Mouse (Mus musculus) erythroblast, adult 5-6 weeks (primary cell): ENCODE data around the gene Gas2l2. TPM values are rescaled to one million over a fixed set of nuclear protein-coding genes. Genes with fewer than 3 reads are reported as not detected.

Experiments used
- ATAC-seq: replicated peaks from 2 replicates; pipeline ENCODE4 v1.8.0; 2016; ENCODE audit warnings: moderate number of reproducible peaks, mild to moderate bottlenecking, moderate TSS enrichment, inconsistent platforms; ENCODE audit not compliant: poor library complexity, low FRiP score, severe bottlenecking
- total RNA-seq, 2 experiments: library from RNA; stranded (forward) in 1 of 2; stranded (reverse) in 1 of 2; fragments of 150-400 nt in 1 of 2; fragments of 200-764, 138-1000 nt in 1 of 2; gene quantifications; 2 replicates each; pipeline versions ENCODE4 v1.2.3 to v1.2.4; 2015 to 2017; ENCODE audit warnings: low replicate concordance in 2 of 2

Gene Gas2l2
- total RNA-seq, 2 experiments from 2014 or later, result not detected

GRCm38 (mm10) chr11:83447612-83448011 lies 18.4 kb upstream of the Gas2l2 start:
- no peak for ATAC-seq

DNA sequence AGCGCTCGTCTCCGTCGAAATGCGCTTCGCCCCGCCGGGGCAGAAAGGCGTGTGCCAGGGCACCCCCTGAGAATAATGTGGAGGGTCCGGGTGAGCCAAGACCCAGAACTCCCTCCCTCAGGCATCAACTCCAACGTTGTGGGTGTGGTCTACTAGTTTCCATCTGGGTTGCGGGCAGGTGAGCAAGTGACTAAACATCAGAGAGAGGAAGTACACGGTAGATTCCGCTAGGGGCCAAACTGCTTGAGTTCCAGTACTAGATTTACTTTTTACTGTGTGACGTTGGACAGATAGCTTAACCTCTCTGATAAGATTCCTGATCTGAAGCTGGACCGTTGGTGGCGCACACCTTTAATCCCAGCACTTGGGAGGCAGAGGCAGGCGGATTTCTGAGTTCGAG lies 15.7 kb upstream of the Gas2l2 start:
- ATAC-seq, result no peak

DNA sequence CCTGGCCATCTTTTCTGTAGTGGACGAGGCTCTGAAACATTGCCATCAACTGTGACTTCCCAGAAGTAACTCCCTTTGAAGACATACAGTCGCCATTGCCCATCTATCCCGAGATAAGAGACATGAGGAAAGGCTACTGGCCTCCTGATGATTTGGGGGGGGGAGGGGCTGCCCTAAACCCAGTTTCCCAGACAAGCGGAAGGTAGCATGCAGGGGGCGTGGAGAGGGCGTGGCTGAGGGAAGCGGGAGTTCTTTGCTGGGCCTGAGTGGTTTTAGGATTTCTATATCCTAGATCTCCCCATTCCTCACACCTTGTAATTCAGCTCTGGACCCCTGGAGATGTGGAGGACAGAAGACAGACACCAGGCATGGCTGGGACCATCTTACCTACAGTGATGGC lies 14.6 kb upstream of the Gas2l2 start:
- no peak for ATAC-seq

DNA sequence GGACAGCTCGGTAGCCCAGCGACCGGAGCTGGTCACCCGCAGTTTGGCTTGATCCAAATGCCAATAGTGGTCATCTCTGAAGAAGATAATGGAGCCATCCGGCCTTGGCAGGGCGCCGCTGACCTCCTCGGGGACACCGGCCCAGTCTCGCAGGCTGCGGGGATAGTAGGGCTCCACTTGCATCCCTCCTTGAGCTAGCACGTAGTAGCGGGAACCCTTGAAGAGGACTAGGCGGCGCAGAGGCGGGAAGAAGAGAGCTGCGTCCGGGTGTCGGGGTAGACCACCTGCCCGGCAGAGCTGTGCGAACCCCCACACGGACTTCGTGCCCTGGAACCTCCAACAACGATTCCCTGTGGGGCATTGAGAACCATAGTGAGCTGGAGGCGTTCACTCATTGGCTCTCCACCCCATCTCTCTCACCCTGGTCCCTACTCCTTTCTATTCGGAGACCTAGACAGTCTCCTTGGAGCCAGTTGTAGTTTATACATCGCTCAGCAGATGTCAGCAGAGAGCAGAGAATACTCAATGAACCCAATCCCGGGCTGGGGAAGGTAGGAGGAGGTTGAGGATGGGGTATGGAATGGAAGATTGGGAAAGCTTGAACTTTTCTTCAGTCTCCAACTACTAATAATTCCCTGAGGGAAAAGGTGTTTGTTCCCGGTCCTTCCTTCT lies 13.5 kb upstream of the Gas2l2 start:
- ATAC-seq, result no peak

DNA sequence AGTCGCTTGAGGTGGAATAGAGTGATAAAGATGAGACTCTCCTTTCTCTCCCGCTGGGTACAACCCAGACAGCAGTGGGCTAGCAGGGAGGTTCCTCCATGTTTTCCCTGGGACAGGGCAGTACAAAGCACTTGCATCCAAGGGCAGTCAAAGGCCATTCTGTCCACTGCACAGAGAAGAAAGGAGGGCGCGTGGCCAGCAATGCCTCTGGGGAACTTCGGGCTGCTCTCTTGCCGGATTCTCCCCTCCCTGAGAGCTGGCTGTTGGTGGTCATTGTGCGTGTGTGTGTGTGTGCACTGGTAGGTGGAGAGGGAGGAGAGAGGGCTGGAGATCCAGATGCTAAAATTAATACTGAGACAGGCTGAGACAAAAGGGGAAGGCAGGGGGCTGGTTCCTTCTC lies 12.0 kb upstream of the Gas2l2 start:
- ATAC-seq, result no peak

DNA sequence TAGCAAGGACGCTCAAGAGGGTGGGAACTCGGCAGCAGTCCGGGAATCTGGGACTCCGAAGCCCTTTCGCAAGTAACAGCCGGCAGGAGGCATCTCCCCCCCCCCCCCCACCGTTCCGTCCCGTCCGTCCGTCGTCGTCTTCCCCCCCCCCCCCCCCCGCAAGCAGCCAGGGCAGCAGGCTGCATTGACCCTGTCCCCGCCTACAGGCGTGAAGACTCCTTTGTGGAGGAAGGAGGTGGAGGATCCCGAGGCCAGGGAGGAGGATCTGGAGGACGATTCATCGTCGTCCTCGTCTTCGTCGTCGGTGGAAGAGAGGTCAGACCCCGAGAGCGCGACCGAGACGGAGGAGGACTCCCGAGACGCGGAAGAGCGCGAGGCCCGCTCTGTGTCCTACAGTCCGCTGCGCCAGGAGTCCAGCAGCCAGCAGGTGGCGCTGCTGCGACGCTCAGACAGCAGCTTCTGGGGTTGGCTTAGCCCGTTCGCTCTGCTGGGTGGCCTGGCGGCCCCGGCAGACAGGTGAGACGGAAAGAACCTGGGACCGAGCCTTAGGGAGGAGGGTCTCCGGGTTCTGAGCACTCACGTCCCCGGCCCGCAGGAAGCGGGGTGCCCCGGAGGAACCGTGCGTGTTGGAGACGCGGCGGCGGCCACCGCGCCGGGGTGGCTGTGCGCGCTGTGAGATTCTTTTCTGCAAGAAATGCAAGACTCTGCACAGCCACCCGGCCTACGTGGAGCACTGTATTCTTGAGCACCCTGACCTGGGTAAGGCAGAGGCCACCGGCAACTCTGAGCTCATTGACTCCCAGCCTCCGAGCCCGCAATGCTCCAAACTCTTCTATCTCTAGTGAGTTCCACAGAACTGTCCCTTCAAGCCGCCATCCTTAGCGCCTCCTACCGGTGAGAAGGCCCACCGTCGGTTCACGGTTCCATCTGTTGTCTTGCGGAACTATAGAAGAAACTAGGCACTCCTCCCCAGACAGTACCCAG lies 11.1 kb upstream of the Gas2l2 start:
- ATAC-seq, result peak; percentile 92

DNA sequence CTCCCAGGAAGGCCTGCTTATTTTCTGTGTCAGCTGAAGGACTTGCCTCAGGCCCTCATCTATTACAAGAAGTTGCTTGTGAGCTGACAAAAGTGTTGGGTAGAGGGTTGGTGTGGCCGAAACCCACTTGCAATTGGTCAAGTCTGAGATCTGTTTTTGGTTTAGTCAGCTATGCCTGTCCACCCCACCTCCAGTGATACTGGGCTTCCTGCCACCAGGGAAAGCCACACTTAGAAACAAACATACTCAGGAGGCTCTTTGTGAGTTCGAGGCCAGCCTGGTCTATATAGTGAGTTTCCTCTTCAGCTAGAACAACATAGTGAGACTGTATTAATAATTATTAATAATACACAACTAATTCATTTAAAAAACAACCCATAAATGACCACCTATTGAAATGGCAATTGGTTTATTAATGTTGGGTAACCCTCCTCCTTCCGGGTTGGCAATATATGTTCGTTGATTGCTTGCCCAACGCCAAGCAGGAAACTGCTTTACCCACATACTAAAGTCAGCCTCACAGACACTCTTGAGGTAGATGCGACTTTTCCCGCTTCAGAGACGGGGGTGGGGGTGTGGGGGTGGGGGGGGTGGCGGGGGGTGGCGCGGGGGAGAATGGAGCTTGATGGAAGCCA lies 10.3 kb upstream of the Gas2l2 start:
- no peak for ATAC-seq

- no peak for ATAC-seq
Measured at GRCm38 (mm10) chr11:83437377-83437776, 8.1 kb upstream of the Gas2l2 start, which contains the start of gene 1700020L24Rik. TSS of gene 1700020L24Rik (plus strand) at chr11:83437677.

- no peak for ATAC-seq
Measured at GRCm38 (mm10) chr11:83432533-83432932, 3.3 kb upstream of the Gas2l2 start.

GRCm38 (mm10) chr11:83426964-83427363 lies 2.3 kb downstream of the Gas2l2 start:
- ATAC-seq, result no peak

DNA sequence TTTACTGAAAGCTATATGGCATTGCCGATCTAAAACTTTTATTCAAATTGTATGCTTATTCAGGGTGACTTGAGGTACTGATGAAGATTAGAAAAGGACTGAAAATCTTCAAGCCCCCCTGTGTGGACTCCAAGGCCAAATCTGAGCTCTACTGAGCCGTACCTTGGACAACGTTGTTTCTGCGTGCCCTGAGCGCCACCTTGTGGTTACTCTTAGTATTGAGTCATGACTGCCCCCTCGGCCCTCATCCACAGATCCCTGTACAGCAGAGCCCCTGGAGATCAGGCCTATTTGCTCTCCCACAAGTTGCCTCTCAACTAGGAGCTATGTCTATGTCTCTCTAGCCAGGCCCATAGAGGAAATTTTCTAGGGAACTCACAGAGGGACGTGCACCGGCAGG lies 4.6 kb downstream of the Gas2l2 start:
- peak; percentile 66 for ATAC-seq

- no peak for ATAC-seq
Measured at GRCm38 (mm10) chr11:83421305-83421704, 8.0 kb downstream of the Gas2l2 start.

- ATAC-seq, result 0 out of 2 replicates have a peak, but pooled peaks have one; percentile 29
Measured at GRCm38 (mm10) chr11:83420338-83420737, 8.9 kb downstream of the Gas2l2 start.

DNA sequence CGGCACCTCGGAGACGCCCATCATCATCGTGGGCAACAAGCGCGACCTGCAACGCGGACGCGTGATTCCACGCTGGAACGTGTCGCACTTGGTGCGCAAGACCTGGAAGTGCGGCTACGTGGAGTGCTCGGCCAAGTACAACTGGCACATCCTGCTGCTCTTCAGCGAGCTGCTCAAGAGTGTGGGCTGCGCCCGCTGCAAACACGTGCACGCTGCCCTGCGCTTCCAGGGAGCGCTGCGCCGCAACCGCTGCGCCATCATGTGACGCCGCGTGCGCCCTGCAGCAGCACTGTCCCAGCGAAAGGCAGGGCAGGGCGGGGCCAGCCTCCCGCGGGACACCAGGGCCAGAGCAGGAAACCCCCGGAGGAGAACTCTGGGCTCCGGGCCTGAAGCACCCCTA lies 10.7 kb downstream of the Gas2l2 start:
- ATAC-seq, result no peak; the same call in 1 of the 2 replicates

DNA sequence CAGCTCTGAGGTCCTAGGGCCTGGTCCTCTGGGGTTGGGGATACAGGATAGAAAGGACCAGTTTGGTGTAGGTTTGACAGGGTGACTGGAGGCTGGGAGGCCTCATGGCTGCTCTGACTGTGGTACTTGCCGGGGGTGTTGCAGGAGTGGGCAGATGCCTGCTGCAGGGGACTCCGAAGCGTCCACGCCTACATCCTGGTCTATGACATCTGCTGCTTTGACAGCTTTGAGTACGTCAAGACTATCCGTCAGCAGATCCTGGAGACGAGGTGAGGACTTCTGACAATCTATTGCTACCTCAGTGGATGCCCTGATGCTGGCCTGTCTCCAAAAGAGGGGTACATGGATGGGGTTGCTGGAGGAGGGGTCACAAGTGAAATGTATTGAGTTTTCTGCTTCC lies 11.5 kb downstream of the Gas2l2 start:
- no peak for ATAC-seq

DNA sequence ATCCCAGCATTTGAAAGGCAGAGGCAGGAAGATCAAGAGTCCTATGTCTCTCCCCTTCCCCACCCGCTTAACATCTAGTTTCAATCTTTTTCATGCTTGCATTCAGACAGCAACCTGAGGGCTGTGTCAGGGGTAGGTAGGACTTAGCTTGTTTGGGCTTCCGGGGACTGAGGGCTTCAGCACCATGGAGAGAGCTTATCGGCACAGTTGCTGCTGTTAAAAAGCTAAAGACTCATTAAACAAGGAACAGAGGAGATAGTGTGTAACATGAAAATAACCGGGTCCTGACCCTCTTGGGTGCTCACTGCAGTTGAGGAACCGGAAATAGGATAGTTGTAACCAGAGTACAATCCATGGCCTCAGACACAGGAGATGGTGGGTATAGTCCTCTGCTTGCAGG lies 12.2 kb downstream of the Gas2l2 start:
- no peak for ATAC-seq

GRCm38 (mm10) chr11:83410510-83410909 lies 18.7 kb downstream of the Gas2l2 start:
- no peak for ATAC-seq

- ATAC-seq, result no peak
Measured at GRCm38 (mm10) chr11:83409792-83410291, 19.4 kb downstream of the Gas2l2 start.

- ATAC-seq, result no peak
Measured at GRCm38 (mm10) chr11:83409087-83409754, 20.0 kb downstream of the Gas2l2 start, which contains the start of gene Rasl10b. TSS of gene Rasl10b (plus strand) at chr11:83409137.

DNA sequence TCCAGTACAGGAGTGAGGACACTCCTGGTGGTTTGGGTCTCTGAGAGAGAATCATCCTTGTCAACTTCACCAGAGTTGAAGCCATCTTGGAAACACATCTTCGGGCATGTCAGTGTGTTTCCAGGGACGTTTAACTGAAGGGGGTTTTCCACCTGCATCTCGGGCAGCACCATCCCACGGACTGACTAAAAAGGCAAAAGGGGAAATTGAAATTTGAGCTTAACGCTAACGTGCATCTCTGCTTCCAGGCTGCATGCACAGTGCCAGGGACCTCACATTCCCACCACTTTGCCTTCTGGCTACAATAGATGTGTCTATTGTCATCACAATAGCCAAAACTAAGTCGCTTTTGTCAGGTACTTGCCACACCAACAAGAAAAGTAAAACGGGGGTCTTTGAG lies 21.0 kb downstream of the Gas2l2 start:
- no peak for ATAC-seq
